10 mouse cellular contexts compared by ENCODE assay signal in the genomic region with DNA sequence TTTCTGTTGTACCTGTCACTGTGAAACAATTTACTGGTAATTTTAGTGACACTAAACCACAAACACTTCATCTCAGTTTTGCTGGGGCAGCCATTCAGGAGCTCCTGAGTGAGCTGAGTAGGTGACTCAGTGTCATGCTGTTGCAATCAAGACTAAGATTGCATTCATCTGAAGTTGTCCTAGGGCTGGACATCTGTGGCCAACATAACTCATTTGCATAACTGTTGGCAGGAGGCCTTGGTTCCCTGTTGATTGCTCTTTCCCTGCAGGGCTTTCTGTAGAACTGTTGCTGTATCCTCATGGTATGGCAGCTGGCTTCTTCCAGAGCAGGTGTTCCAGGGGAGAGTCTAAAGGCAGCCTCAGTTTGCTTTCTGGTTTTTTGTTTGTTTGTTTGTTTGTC. TPM values are rescaled to one million over a fixed set of nuclear protein-coding genes. Genes with fewer than 3 reads are reported as not detected.
DNase-seq lines count a peak whose midpoint lies in the region; ATAC-seq and TF ChIP-seq lines count a peak whose summit lies in the region.
"Had no signal": no experiment of that assay in that cellular context is flagged by ENCODE, and none has a peak within 500 bp of the region (broad histone marks: within the 10 kb centered on the region; RNA-seq: fewer than 3 reads in every experiment).

No protein-coding gene starts in this region.

- peaks cover 6% of the 10 kb centered on the region; the same call in 1 of the 2 replicates for H3K79me2 ChIP-seq in liver, adult 2 months (ENCODE audit: control insufficient read depth, insufficient read depth, low read length)

- no peak for TF ChIP-seq CTCF in liver, adult 2 months (IDR thresholded peaks at IDR 0.05; ENCODE audit: low read depth, low read length)
- no peak for TF ChIP-seq CTCF in left cerebral cortex, adult 2 months (IDR thresholded peaks at IDR 0.05)

- H3K27me3 ChIP-seq in liver, adult 2 months (ENCODE audit: control insufficient read depth, insufficient read depth, low read length) = no peaks in the 10 kb centered on the region
- no peaks in the 10 kb centered on the region for H3K27me3 ChIP-seq in liver, embryonic 13.5 days
- H3K27me3 ChIP-seq: embryonic facial prominence, embryonic 12.5 days; limb, embryonic 13.5 days had no signal

- intact Hi-C loops in heart, postnatal 14 days (cut with DNase I) = no loop called here
- intact Hi-C loops in left cerebral cortex, adult 2 months (cut with DNase I) = no loop called here

- no peak overlapping the region for H3K4me2 ChIP-seq in liver, embryonic 13.5 days
- H3K4me2 ChIP-seq: embryonic facial prominence, embryonic 12.5 days; limb, embryonic 13.5 days had no signal

- no peaks in the 10 kb centered on the region for H3K36me3 ChIP-seq in liver, adult 2 months (ENCODE audit: control insufficient read depth, insufficient read depth, low read length)
- no peaks in the 10 kb centered on the region for H3K36me3 ChIP-seq in liver, embryonic 13.5 days
- H3K36me3 ChIP-seq: embryonic facial prominence, embryonic 12.5 days; limb, embryonic 13.5 days had no signal

- no peaks in the 10 kb centered on the region for H3K9me3 ChIP-seq in liver, embryonic 13.5 days (replicated peaks)
- H3K9me3 ChIP-seq: embryonic facial prominence, embryonic 12.5 days; limb, embryonic 13.5 days had no signal

- H3K9ac ChIP-seq in liver, adult 2 months (ENCODE audit: low read depth, low read length) = no peak overlapping the region
- H3K9ac ChIP-seq in liver, embryonic 13.5 days = no peak overlapping the region
- H3K9ac ChIP-seq: embryonic facial prominence, embryonic 12.5 days; limb, embryonic 13.5 days had no signal

- no peak for ATAC-seq in liver, embryonic 13.5 days (ENCODE audit: low read depth)

- no peaks in the 10 kb centered on the region; the same call in 1 of the 2 replicates for H3K4me1 ChIP-seq in liver, adult 2 months (ENCODE audit: control insufficient read depth, insufficient read depth, low read length)
- H3K4me1 ChIP-seq in liver, embryonic 13.5 days (replicated peaks) = peaks cover 61% of the 10 kb centered on the region
- H3K4me1 ChIP-seq: embryonic facial prominence, embryonic 12.5 days; limb, embryonic 13.5 days had no signal

- H3K4me3 ChIP-seq in liver, adult 2 months (ENCODE audit: insufficient read depth, low read depth, low read length) = no peak overlapping the region
- H3K4me3 ChIP-seq in liver, embryonic 13.5 days (replicated peaks) = no peak overlapping the region
- H3K4me3 ChIP-seq in left cerebral cortex, adult 2 months = no peak overlapping the region
- H3K4me3 ChIP-seq: embryonic facial prominence, embryonic 12.5 days; limb, embryonic 13.5 days had no signal

- peak; percentile 85 for DNase-seq in liver, adult 2 months (ENCODE audit: extremely low read depth, low read depth, low spot score)
- DNase-seq in liver = no peak
- peak; percentile 57 for DNase-seq in adrenal gland, adult 8-10 months
- DNase-seq in liver, embryonic 13.5 days = no peak
- DNase-seq in retina, embryonic 14.5 days (ENCODE audit: low spot score) = peak; percentile 25
- no peak for DNase-seq in heart, postnatal 14 days
- no peak for DNase-seq in left cerebral cortex, adult 2 months (ENCODE audit: extremely low spot score in 1 of 2, low spot score in 2 of 2)
- DNase-seq: gastrocnemius, postnatal 14 days had no signal

- H3K27ac ChIP-seq in liver, adult 2 months (replicated peaks; ENCODE audit: insufficient read depth, low read depth, low read length) = no peak overlapping the region
- H3K27ac ChIP-seq in liver, embryonic 13.5 days = peak overlapping the region; percentile 13; the same call in 1 of the 2 replicates
- H3K27ac ChIP-seq in left cerebral cortex, adult 2 months = no peak overlapping the region
- H3K27ac ChIP-seq: embryonic facial prominence, embryonic 12.5 days; limb, embryonic 13.5 days had no signal

- TF ChIP-seq POLR2A in liver, adult 2 months (IDR thresholded peaks at IDR 0.05; ENCODE audit: extremely low read depth, insufficient read depth, low read length) = no peak

RNA-seq across cellular contexts. Expression of a gene that starts 4.1 kb away (rescaled TPM):
- 101 and 108 TPM in 2 replicates for total RNA-seq in liver, adult 2 months (2014; rRNA removed)
- polyA plus RNA-seq in liver, adult 2 months (2012; rRNA removed) = 21.5 and 32.8 TPM in 2 replicates
- 100 to 1,000 TPM; 101 to 144 (median 136) TPM for total RNA-seq in adrenal gland, adult 8-10 months (2022)
- 112 and 143 TPM in 2 replicates for polyA plus RNA-seq in liver, embryonic 13.5 days (2015; fragmentation: Nextera tagmentation; extraction: Ambion mirVana)
- 100 to 1,000 TPM in 1 of 2 experiments, 10 to 100 TPM in 1; 98.5 to 103 TPM for total RNA-seq in heart, postnatal 14 days (2021)
- total RNA-seq in left cerebral cortex, adult 2 months (2021) = 100 to 1,000 TPM in 1 of 2 experiments, 10 to 100 TPM in 1; 90.1 to 102 TPM

RNA-seq across cellular contexts. Expression of a gene that starts 6.9 kb away (rescaled TPM):
- 14.9 and 16.1 TPM in 2 replicates for total RNA-seq in liver, adult 2 months (2014; rRNA removed)
- 4.1 and 4.2 TPM in 2 replicates for polyA plus RNA-seq in liver, adult 2 months (2012; rRNA removed)
- total RNA-seq in adrenal gland, adult 8-10 months (2022) = 10 to 100 TPM; 52.1 to 60.2 (median 54.6) TPM
- 35.0 and 46.9 TPM in 2 replicates for polyA plus RNA-seq in liver, embryonic 13.5 days (2015; fragmentation: Nextera tagmentation; extraction: Ambion mirVana)
- 10 to 100 TPM; 23.2 to 24.7 TPM for total RNA-seq in heart, postnatal 14 days (2021)
- total RNA-seq in left cerebral cortex, adult 2 months (2021) = 10 to 100 TPM; 43.8 to 49.4 TPM

RNA-seq across cellular contexts. Expression of a gene that starts 25.4 kb away (rescaled TPM):
- 5.3 and 6.1 TPM in 2 replicates for total RNA-seq in liver, adult 2 months (2014; rRNA removed)
- 1.4 and 3.5 TPM in 2 replicates for polyA plus RNA-seq in liver, adult 2 months (2012; rRNA removed)
- total RNA-seq in adrenal gland, adult 8-10 months (2022) = 10 to 100 TPM; 20.7 to 25.4 (median 22.1) TPM
- 22.9 and 24.7 TPM in 2 replicates for polyA plus RNA-seq in liver, embryonic 13.5 days (2015; fragmentation: Nextera tagmentation; extraction: Ambion mirVana)
- total RNA-seq in heart, postnatal 14 days (2021) = 10 to 100 TPM; 32.1 to 34.9 TPM
- 10 to 100 TPM; 11.0 to 14.3 TPM for total RNA-seq in left cerebral cortex, adult 2 months (2021)

Comparison
In these comparisons a context has a peak if more than half of its experiments do, and no peak if none do; other contexts are left out.
1. DNase-seq: peak in liver, adult 2 months (single experiment), adrenal gland, adult 8-10 months (single experiment) and retina, embryonic 14.5 days (single experiment); none in liver (single experiment), liver, embryonic 13.5 days (single experiment), heart, postnatal 14 days (0 of 2) and left cerebral cortex, adult 2 months (0 of 2).